Mouse (Mus musculus) liver, adult (tissue): Measurements from ENCODE around the gene Arhgef5.
"Not testable (repeated sequence)": the region's sequence is repeated elsewhere in the genome, so short reads cannot be mapped to it uniquely, and the experiment has no call there.

Experiments used
- GATA4 ChIP-seq: IDR thresholded peaks from 2 replicates; pipeline ENCODE4 v1.6.1; 2014; ENCODE audit warnings: mild to moderate bottlenecking, low read length; ENCODE audit not compliant: insufficient replicate concordance

Arhgef5 gene

DNA sequence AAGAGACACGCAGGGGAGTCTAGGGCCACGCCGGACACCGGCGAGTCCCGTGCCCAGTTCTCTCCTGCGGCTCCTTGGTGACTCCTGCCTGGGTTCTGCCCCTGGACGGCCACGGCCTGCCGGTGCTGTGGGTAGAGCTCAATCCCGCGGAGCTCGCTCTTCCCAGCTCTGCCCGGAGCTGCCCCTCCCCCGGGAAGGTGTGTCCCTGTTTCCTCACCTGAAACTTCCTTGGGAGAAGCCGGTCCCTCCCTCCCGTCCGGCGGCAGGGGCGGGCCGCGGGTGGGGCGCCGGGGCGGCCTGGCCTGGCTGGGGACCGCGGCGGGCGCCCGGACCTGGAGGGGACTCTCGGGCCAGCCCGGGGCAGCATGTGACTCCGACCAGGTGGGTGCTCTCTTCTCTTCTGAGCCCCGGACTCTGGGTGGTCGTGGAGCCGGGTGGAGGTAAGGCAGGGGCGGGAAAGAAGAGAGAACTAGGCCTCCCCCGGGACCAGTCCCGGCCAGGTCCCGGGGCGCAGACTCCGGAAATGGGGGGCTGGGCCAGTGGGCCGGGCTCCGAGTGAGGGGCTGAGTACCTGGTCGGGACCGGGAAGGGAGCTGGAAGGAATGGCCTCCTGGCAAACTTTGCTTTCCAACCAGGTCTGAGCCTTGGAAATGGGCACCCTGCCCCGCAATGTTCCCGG lies at the start of gene Arhgef5:
TSS of gene Arhgef5 (plus strand) at position 220 of the 679 bp plus-strand sequence.
- TF ChIP-seq GATA4: peak; percentile 22; the same call in 1 of the 2 replicates

DNA sequence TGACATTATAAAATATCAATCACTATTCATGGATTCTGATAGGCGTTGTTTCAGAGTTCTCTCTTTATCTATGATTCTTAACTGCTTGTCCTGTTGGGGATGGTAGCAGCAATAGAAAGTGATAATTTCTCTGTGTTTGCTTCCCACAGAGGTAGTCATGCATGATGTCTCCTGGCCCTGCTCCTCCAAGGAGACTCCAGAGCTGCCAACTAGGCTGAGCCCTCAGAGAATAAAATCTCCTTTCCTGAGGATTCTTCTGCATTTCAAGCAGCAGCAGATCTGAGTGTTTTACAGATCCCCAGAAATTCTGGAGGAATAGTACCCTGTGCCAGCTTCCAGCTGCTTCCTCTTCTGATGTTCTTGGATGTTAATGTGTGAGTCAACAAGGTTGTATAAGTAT lies 34.1 kb upstream of the Arhgef5 start, which contains the start of gene Olfr47:
TSS of gene Olfr47 (plus strand) at position 275 of the 400 bp plus-strand sequence.
- TF ChIP-seq GATA4: not testable (repeated sequence)

DNA sequence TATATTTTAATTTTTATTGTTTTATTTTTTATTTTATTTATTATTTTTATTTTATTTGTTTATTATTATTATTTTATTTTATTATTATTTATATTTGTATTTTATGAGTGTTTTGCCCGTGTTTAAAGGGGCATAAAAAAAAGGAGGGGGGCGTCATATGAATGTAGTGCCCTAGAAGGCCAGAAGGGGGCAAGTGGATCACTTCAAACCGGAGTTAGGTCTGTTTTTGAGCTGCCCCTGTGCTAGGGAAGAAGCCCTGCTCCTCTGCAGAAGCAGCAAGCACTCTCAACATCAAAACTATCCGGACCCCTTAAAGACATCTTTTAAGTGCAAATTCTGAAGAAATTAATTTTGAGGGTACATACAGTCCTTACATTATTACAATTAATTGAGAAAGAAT lies 23.3 kb upstream of the Arhgef5 start:
- TF ChIP-seq GATA4: no peak

GRCm38 (mm10) chr6:43247396-43247795 lies 18.0 kb upstream of the Arhgef5 start:
- TF ChIP-seq GATA4: no peak

DNA sequence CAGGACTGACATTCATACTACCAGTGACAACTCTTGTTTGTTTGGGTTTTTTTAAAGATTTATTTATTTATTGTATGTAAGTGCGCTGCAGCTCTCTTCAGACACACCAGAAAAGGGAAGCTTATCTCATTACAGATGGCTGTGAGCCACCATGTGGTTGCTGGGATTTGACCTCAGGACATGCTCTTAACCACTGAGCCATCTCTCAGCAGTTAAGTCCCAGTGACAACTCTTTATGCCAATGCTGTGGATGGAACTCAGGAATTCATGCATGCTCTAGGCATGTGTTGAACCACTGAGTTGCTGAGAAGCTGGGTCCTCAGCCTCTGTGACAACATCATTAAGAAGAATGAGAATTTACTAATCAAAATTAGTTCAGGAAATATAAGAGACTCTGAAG lies 12.4 kb upstream of the Arhgef5 start:
- no peak for TF ChIP-seq GATA4

DNA sequence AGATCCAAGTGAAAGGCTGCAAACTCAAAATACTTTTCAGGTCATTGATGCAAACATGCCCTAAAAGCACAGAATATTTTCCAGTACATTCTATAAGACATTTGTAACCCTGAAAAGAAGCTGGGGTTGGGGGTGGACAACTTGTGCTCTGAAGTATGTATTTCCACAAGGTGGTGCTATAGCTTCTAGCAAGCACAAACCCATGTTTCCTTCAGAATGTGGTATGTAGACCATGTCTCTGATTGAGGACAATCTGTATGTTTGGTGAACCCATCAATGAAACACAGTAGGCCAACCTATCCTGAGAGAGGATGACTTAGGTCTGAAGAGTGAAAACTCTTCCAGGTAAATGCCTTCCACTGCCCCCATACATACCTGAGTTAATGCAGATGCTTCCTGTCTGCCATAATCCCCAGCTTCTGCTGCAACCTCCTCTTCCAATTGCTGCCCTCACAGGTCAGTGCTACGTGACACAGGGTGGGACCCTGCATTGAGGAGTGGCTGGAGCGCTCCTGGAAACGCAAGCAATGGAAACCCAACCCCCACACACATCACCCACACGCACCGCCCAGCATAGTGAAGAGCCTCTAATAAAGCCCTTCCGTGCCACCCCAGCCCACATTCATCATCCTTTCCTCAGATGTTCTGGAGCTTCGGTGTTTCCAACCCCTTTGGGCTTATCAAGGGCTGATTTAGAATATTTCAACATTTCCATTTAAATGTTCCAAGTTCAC lies 11.0 kb upstream of the Arhgef5 start:
- TF ChIP-seq GATA4: no peak

DNA sequence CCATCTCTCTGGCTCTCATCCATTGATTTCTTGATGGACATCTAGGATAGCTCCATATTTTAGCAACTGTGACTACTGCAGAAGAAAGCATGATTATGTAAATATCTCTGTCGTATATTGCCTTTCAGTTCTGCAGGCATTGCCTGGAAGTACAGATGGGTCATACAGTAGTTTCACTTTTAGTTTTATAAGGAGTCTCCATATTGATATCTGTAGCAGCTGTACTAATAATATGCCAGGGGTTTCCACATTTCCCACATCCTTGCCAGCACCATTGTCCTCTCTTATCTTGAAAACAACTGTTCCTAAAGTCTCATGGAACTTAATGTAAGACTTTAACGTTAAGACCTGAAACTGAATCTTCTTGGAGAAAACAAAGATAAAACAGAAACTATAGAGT lies 4.6 kb upstream of the Arhgef5 start:
- peak; percentile 82; the same call in 1 of the 2 replicates for TF ChIP-seq GATA4

- TF ChIP-seq GATA4: peak; percentile 44; the same call in 1 of the 2 replicates
Observed at GRCm38 (mm10) chr6:43266356-43266755, 974 bp downstream of the Arhgef5 start.

GRCm38 (mm10) chr6:43272597-43272996 lies 7.2 kb downstream of the Arhgef5 start:
- no peak for TF ChIP-seq GATA4

- no peak for TF ChIP-seq GATA4
Observed at GRCm38 (mm10) chr6:43274123-43274522, 8.7 kb downstream of the Arhgef5 start.

DNA sequence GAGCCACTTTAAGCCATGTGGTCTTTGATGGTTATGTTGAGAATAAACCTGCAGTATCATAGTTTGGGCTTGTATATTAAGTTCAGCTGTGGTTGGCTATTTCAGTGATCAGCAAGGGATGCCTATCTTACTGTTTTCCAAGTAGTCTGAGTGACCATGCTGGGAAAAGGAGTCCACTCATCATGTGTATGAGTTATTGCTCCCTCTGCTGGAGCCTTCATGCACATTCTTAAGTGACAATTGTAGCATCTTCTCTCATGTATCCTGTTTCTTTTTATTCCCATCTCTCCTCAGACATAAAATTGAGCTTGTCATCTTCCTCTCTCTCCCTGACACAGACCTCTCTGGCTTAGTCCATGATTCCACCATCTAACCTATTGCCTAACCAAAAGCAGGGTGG lies 12.9 kb downstream of the Arhgef5 start:
- no peak for TF ChIP-seq GATA4

DNA sequence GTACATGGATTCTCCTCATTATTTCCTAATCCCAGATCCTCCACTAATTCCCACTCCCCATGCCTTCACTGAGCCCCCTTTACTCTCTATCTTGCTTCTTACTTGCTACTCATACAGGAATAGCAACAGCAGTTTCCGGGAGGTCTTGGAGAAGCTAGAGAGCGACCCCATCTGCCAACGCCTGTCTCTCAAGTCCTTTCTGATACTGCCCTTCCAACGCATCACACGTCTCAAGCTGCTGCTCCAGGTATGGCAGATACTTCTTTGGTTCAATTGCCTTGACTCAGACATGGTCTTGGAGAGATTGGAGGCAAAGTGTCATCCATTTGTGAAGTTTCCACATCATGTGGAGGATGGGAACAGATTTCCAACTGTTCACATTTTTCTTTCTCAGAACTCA lies 15.1 kb downstream of the Arhgef5 start:
- no peak for TF ChIP-seq GATA4

DNA sequence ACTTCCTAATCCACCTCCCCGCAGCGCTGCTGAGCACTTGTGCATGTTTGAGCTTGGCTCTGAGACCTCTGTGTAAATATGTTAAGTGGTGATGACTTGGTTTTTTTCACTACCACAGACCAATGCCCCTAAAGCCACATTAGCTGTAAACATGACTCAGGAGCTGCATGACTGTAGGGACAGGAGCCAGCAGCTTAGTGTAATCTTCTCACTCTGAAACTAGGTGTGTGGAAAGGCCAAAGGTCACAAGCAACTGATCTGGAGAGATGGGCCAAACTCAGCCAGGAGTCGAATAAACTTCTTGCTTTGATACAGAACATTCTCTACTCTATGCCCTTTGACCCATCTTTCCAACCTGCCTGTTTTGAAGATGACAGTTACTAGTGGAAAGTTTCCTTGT lies 26.7 kb downstream of the Arhgef5 start:
- no peak; the same call in 1 of the 2 replicates for TF ChIP-seq GATA4

- no peak for TF ChIP-seq GATA4
Observed at GRCm38 (mm10) chr6:43292471-43293076, 27.2 kb downstream of the Arhgef5 start.

- TF ChIP-seq GATA4: no peak
Observed at GRCm38 (mm10) chr6:43293175-43293574, 27.8 kb downstream of the Arhgef5 start.

GRCm38 (mm10) chr6:43295908-43296307 lies 30.5 kb downstream of the Arhgef5 start:
- TF ChIP-seq GATA4: peak; percentile 22; the same call in 1 of the 2 replicates

- no peak for TF ChIP-seq GATA4
Observed at GRCm38 (mm10) chr6:43296798-43297507, 31.6 kb downstream of the Arhgef5 start.
